Mouse (Mus musculus): ENCODE data around the gene Rbm8a.
A peak's percentile ranks its signal among the peaks of the same experiment; 100 is the strongest.
"Not testable (repeated sequence)": the region's sequence is repeated elsewhere in the genome, so short reads cannot be mapped to it uniquely, and the experiment has no call there.

Gene Rbm8a

GRCm38 (mm10) chr3:96606007-96606406 lies 23.7 kb upstream of the Rbm8a start:
- DNase-seq (ENCODE audit: low spot score): not testable (repeated sequence)

- DNase-seq (ENCODE audit: low spot score): no peak
Measured at GRCm38 (mm10) chr3:96606618-96607017, 23.1 kb upstream of the Rbm8a start.

GRCm38 (mm10) chr3:96617941-96618340 lies 11.8 kb upstream of the Rbm8a start:
- no peak for DNase-seq (ENCODE audit: low spot score)

- no peak for DNase-seq (ENCODE audit: low spot score)
Measured at GRCm38 (mm10) chr3:96623201-96623600, 6.5 kb upstream of the Rbm8a start.

- DNase-seq (ENCODE audit: low spot score): no peak
Measured at GRCm38 (mm10) chr3:96632058-96632457, 2.3 kb downstream of the Rbm8a start.

- no peak for DNase-seq (ENCODE audit: low spot score)
Measured at GRCm38 (mm10) chr3:96634015-96634414, 4.3 kb downstream of the Rbm8a start.

- DNase-seq (ENCODE audit: low spot score): peak; percentile 87
Measured at GRCm38 (mm10) chr3:96634928-96635879, 5.5 kb downstream of the Rbm8a start, which contains the start of the genes Pex11b and Gm42957. Pex11b (plus strand) TSS chr3:96635376. Gm42957 (plus strand) TSS chr3:96635474.

- DNase-seq (ENCODE audit: low spot score): no peak
Measured at GRCm38 (mm10) chr3:96635906-96636305, 6.2 kb downstream of the Rbm8a start.

GRCm38 (mm10) chr3:96636448-96636847 lies 6.7 kb downstream of the Rbm8a start:
- DNase-seq (ENCODE audit: low spot score): no peak

- no peak for DNase-seq (ENCODE audit: low spot score)
Measured at GRCm38 (mm10) chr3:96639219-96639618, 9.5 kb downstream of the Rbm8a start.

- no peak for DNase-seq (ENCODE audit: low spot score)
Measured at GRCm38 (mm10) chr3:96645018-96645649, 15.4 kb downstream of the Rbm8a start, which contains the start of gene Itga10. Itga10 (plus strand) TSS chr3:96645584.

- no peak for DNase-seq (ENCODE audit: low spot score)
Measured at GRCm38 (mm10) chr3:96647365-96647764, 17.6 kb downstream of the Rbm8a start.

GRCm38 (mm10) chr3:96660901-96661300 lies 31.2 kb downstream of the Rbm8a start:
- no peak for DNase-seq (ENCODE audit: low spot score)

GRCm38 (mm10) chr3:96662731-96663316 lies 33.1 kb downstream of the Rbm8a start:
- no peak for DNase-seq (ENCODE audit: low spot score)

- DNase-seq (ENCODE audit: low spot score): peak; percentile 61
Measured at GRCm38 (mm10) chr3:96663432-96664239, 33.9 kb downstream of the Rbm8a start.

- DNase-seq (ENCODE audit: low spot score): not testable (repeated sequence)
Measured at GRCm38 (mm10) chr3:96665732-96666363, 36.1 kb downstream of the Rbm8a start.

- DNase-seq (ENCODE audit: low spot score): no peak
Measured at GRCm38 (mm10) chr3:96666916-96667315, 37.2 kb downstream of the Rbm8a start.

- DNase-seq (ENCODE audit: low spot score): no peak
Measured at GRCm38 (mm10) chr3:96667316-96667715, 37.6 kb downstream of the Rbm8a start.

GRCm38 (mm10) chr3:96668424-96669067 lies 38.8 kb downstream of the Rbm8a start:
- DNase-seq (ENCODE audit: low spot score): no peak

- peak; percentile 70 for DNase-seq (ENCODE audit: low spot score)
Measured at GRCm38 (mm10) chr3:96669727-96670468, 40.2 kb downstream of the Rbm8a start, which contains the start of gene Ankrd35. Ankrd35 (plus strand) TSS chr3:96670131.

Data from testis, postnatal 14 days (tissue).